Mouse (Mus musculus) limb, embryonic 15.5 days (tissue): ENCODE results near the gene Adat2. TPM values are rescaled to one million over a fixed set of nuclear protein-coding genes. Genes with fewer than 3 reads are reported as not detected.

Experiments used
- ATAC-seq: fragments of 200-750 bp; cut with Nextera tagmentation; 2 replicates; pipeline ENCODE4 v1.8.0; 2017; ENCODE audit warnings: low read depth, moderate TSS enrichment; ENCODE audit not compliant: insufficient number of reproducible peaks, low FRiP score, low TSS enrichment
- H3K27ac ChIP-seq: fragments of 300-500 bp; sonication (generic); 2 replicates; pipeline ENCODE4 v1.5.1; 2015; ENCODE audit warnings: moderate library complexity, mild to moderate bottlenecking, inconsistent platforms
- H3K27me3 ChIP-seq: fragments of 300-500 bp; sonication (generic); 2 replicates; pipeline ENCODE4 v1.6.1; 2015; ENCODE audit warnings: inconsistent platforms
- H3K36me3 ChIP-seq: fragments of 300-500 bp; sonication (generic); 2 replicates; pipeline ENCODE4 v1.6.1; 2015; ENCODE audit warnings: inconsistent platforms
- H3K4me1 ChIP-seq: fragments of 300-500 bp; sonication (generic); 2 replicates; pipeline ENCODE4 v1.6.1; 2015; ENCODE audit warnings: inconsistent platforms
- H3K4me2 ChIP-seq: fragments of 300-500 bp; sonication (generic); 2 replicates; pipeline ENCODE4 v1.6.1; 2015; ENCODE audit warnings: mild to moderate bottlenecking, inconsistent platforms
- H3K4me3 ChIP-seq: fragments of 300-500 bp; sonication (generic); 2 replicates; pipeline ENCODE4 v1.5.1; 2015; ENCODE audit warnings: mild to moderate bottlenecking, inconsistent platforms
- H3K9ac ChIP-seq: fragments of 300-500 bp; sonication (generic); 2 replicates; pipeline ENCODE4 v1.6.1; 2015; ENCODE audit warnings: inconsistent platforms
- H3K9me3 ChIP-seq: fragments of 300-500 bp; sonication (generic); 2 replicates; pipeline ENCODE4 v1.6.1; 2016; ENCODE audit warnings: inconsistent platforms
- WGBS: fragments of 180-500 bp; shearing (Covaris S2); methylation state at CpG from one replicate; pipeline ENCODE4 v1.1.7; 2015; 5-methylcytosine and 5-hydroxymethylcytosine counted together
- polyA plus RNA-seq: library from polyadenylated mRNA; unstranded; fragments of >200 nt; fragmentation: Nextera tagmentation; extraction: Ambion mirVana; gene quantifications from 2 replicates; pipeline ENCODE4 v1.2.1, GENCODE M21; 2015

Adat2 gene
- polyA plus RNA-seq, 1 experiment from 2014 or later: 3.5 TPM

GRCm38 (mm10) chr10:13565080-13565448 is 12.4 kb downstream of the Adat2 start:
- no peak for ATAC-seq
- 13% methylated on average over 8 of the region's 8 CpGs for WGBS
- H3K4me3 ChIP-seq: peak overlapping the region; percentile 29

GRCm38 (mm10) chr10:13566393-13566792 is 13.7 kb downstream of the Adat2 start:
- Histone ChIP-seq H3K27me3 (0 out of 2 replicates have a peak, but pooled peaks cover 10% of the 10 kb centered on the region), H3K4me2 (no peak overlapping the region), H3K9me3 (no peaks in the 10 kb centered on the region), H3K36me3 (peaks cover 20% of the 10 kb centered on the region; the same call in 1 of the 2 replicates), H3K27ac (no peak overlapping the region), H3K4me1 (peaks cover 31% of the 10 kb centered on the region), H3K9ac (no peak overlapping the region), H3K4me3 (no peak overlapping the region)
- no peak for ATAC-seq
- WGBS: 51% methylated on average over 13 of the region's 13 CpGs

More at GRCm38 (mm10) chr10:13565080-13565448, 12.4 kb downstream of the Adat2 start:
- Histone ChIP-seq H3K27ac (no peak overlapping the region), H3K27me3 (0 out of 2 replicates have a peak, but pooled peaks cover 10% of the 10 kb centered on the region), H3K4me1 (peaks cover 20% of the 10 kb centered on the region), H3K9me3 (no peaks in the 10 kb centered on the region), H3K4me2 (peak overlapping the region; percentile 44), H3K36me3 (peaks cover 32% of the 10 kb centered on the region; the same call in 1 of the 2 replicates), H3K9ac (no peak overlapping the region)

- ATAC-seq: no peak
- H3K4me1 ChIP-seq: peaks cover 31% of the 10 kb centered on the region
- no peaks in the 10 kb centered on the region for H3K9me3 ChIP-seq
- no peak overlapping the region for H3K27ac ChIP-seq
- no peak overlapping the region for H3K4me2 ChIP-seq
- no peaks in the 10 kb centered on the region for H3K36me3 ChIP-seq
- no peak overlapping the region for H3K4me3 ChIP-seq
- 33% methylated on average over 7 of the region's 7 CpGs for WGBS
- H3K27me3 ChIP-seq: 0 out of 2 replicates have a peak, but pooled peaks cover 10% of the 10 kb centered on the region
- no peak overlapping the region for H3K9ac ChIP-seq
Measured at GRCm38 (mm10) chr10:13569818-13570217, 17.1 kb downstream of the Adat2 start.

- no peak overlapping the region for H3K4me3 ChIP-seq
- no peaks in the 10 kb centered on the region for H3K9me3 ChIP-seq
- H3K36me3 ChIP-seq: no peaks in the 10 kb centered on the region
- peaks cover 29% of the 10 kb centered on the region; the same call in 1 of the 2 replicates for H3K4me1 ChIP-seq
- H3K4me2 ChIP-seq: no peak overlapping the region
- 56% methylated on average over 9 of the region's 9 CpGs for WGBS
- H3K27me3 ChIP-seq: 0 out of 2 replicates have a peak, but pooled peaks cover 13% of the 10 kb centered on the region
- ATAC-seq: no peak
- H3K9ac ChIP-seq: no peak overlapping the region
- H3K27ac ChIP-seq: no peak overlapping the region
Measured at GRCm38 (mm10) chr10:13570697-13571538, 18.2 kb downstream of the Adat2 start.

GRCm38 (mm10) chr10:13572003-13572402 is 19.3 kb downstream of the Adat2 start:
- no peak overlapping the region for H3K4me3 ChIP-seq
- WGBS: 32% methylated on average over 10 of the region's 10 CpGs
- H3K36me3 ChIP-seq: no peaks in the 10 kb centered on the region
- peaks cover 25% of the 10 kb centered on the region; the same call in 1 of the 2 replicates for H3K4me1 ChIP-seq
- H3K9me3 ChIP-seq: no peaks in the 10 kb centered on the region
- H3K4me2 ChIP-seq: no peak overlapping the region
- ATAC-seq: no peak
- H3K27me3 ChIP-seq: 0 out of 2 replicates have a peak, but pooled peaks cover 5% of the 10 kb centered on the region
- H3K9ac ChIP-seq: no peak overlapping the region
- no peak overlapping the region for H3K27ac ChIP-seq

GRCm38 (mm10) chr10:13572410-13572809 is 19.7 kb downstream of the Adat2 start:
- peaks cover 25% of the 10 kb centered on the region; the same call in 1 of the 2 replicates for H3K4me1 ChIP-seq
- WGBS: 58% methylated on average over 6 of the region's 6 CpGs
- no peak overlapping the region for H3K27ac ChIP-seq
- no peak overlapping the region for H3K9ac ChIP-seq
- H3K4me3 ChIP-seq: no peak overlapping the region
- H3K36me3 ChIP-seq: no peaks in the 10 kb centered on the region
- 0 out of 2 replicates have a peak, but pooled peaks cover 5% of the 10 kb centered on the region for H3K27me3 ChIP-seq
- H3K9me3 ChIP-seq: no peaks in the 10 kb centered on the region
- ATAC-seq: no peak
- H3K4me2 ChIP-seq: no peak overlapping the region

- no peak overlapping the region for H3K9ac ChIP-seq
- peaks cover 5% of the 10 kb centered on the region; the same call in 1 of the 2 replicates for H3K27me3 ChIP-seq
- H3K4me3 ChIP-seq: no peak overlapping the region
- no peak overlapping the region for H3K27ac ChIP-seq
- H3K9me3 ChIP-seq: no peaks in the 10 kb centered on the region
- WGBS: 85% methylated on average over 7 of the region's 7 CpGs
- no peak overlapping the region for H3K4me2 ChIP-seq
- ATAC-seq: no peak
- H3K36me3 ChIP-seq: no peaks in the 10 kb centered on the region
- H3K4me1 ChIP-seq: peaks cover 3% of the 10 kb centered on the region; the same call in 1 of the 2 replicates
Measured at GRCm38 (mm10) chr10:13577123-13577522, 24.4 kb downstream of the Adat2 start.

- Histone ChIP-seq H3K27me3 (0 out of 2 replicates have a peak, but pooled peaks cover 5% of the 10 kb centered on the region), H3K36me3 (no peaks in the 10 kb centered on the region), H3K4me3 (no peak overlapping the region), H3K4me2 (no peak overlapping the region), H3K9me3 (no peaks in the 10 kb centered on the region), H3K27ac (no peak overlapping the region), H3K9ac (no peak overlapping the region), H3K4me1 (no peaks in the 10 kb centered on the region)
- no peak for ATAC-seq
- WGBS: 65% methylated on average over 2 of the region's 2 CpGs
Measured at GRCm38 (mm10) chr10:13587914-13588313, 35.2 kb downstream of the Adat2 start.

- Histone ChIP-seq H3K27ac (no peak overlapping the region), H3K4me3 (no peak overlapping the region), H3K9ac (no peak overlapping the region), H3K27me3 (0 out of 2 replicates have a peak, but pooled peaks cover 5% of the 10 kb centered on the region), H3K4me1 (0 out of 2 replicates have a peak, but pooled peaks cover 2% of the 10 kb centered on the region), H3K9me3 (no peaks in the 10 kb centered on the region), H3K36me3 (no peaks in the 10 kb centered on the region), H3K4me2 (no peak overlapping the region)
- 92% methylated on average over 10 of the region's 10 CpGs for WGBS
- ATAC-seq: no peak
Measured at GRCm38 (mm10) chr10:13592196-13592595, 39.5 kb downstream of the Adat2 start.

- Histone ChIP-seq H3K4me2 (no peak overlapping the region), H3K9ac (no peak overlapping the region), H3K36me3 (no peaks in the 10 kb centered on the region), H3K4me3 (no peak overlapping the region), H3K27ac (no peak overlapping the region), H3K9me3 (no peaks in the 10 kb centered on the region), H3K4me1 (0 out of 2 replicates have a peak, but pooled peaks cover 2% of the 10 kb centered on the region), H3K27me3 (no peaks in the 10 kb centered on the region)
- ATAC-seq: no peak
- WGBS: 81% methylated on average over 3 of the region's 3 CpGs
Measured at GRCm38 (mm10) chr10:13593529-13593928, 40.8 kb downstream of the Adat2 start.

- ATAC-seq: no peak
- Histone ChIP-seq H3K36me3 (no peaks in the 10 kb centered on the region), H3K4me2 (no peak overlapping the region), H3K9me3 (no peaks in the 10 kb centered on the region), H3K4me3 (no peak overlapping the region), H3K27ac (no peak overlapping the region), H3K9ac (no peak overlapping the region), H3K27me3 (no peaks in the 10 kb centered on the region), H3K4me1 (0 out of 2 replicates have a peak, but pooled peaks cover 4% of the 10 kb centered on the region)
- 40% methylated on average over 3 of the region's 3 CpGs for WGBS
Measured at GRCm38 (mm10) chr10:13596073-13596472, 43.4 kb downstream of the Adat2 start.

- H3K9me3 ChIP-seq: no peaks in the 10 kb centered on the region
- WGBS: 77% methylated on average over 9 of the region's 9 CpGs
- no peaks in the 10 kb centered on the region for H3K27me3 ChIP-seq
- ATAC-seq: no peak
- H3K4me2 ChIP-seq: no peak overlapping the region
- H3K36me3 ChIP-seq: no peaks in the 10 kb centered on the region
- no peak overlapping the region for H3K27ac ChIP-seq
- H3K9ac ChIP-seq: no peak overlapping the region
- 0 out of 2 replicates have a peak, but pooled peaks cover 6% of the 10 kb centered on the region for H3K4me1 ChIP-seq
- no peak overlapping the region for H3K4me3 ChIP-seq
Measured at GRCm38 (mm10) chr10:13596866-13597265, 44.2 kb downstream of the Adat2 start.
